Mouse (Mus musculus) urinary bladder, postnatal 14 days (tissue): ENCODE data around the gene Chrdl2.
"Not testable (repeated sequence)": the region's sequence is repeated elsewhere in the genome, so short reads cannot be mapped to it uniquely, and the experiment has no call there.

ENCODE experiments used
- DNase-seq: peaks from one replicate; pipeline ENCODE4 v3.0.0; 2021; ENCODE audit warnings: low spot score

The Chrdl2 gene

GRCm38 (mm10) chr7:100036050-100036449 is 30.1 kb downstream of the Chrdl2 start:
- DNase-seq, result no peak

GRCm38 (mm10) chr7:100036495-100036894 is 30.5 kb downstream of the Chrdl2 start:
- DNase-seq, result no peak

DNA sequence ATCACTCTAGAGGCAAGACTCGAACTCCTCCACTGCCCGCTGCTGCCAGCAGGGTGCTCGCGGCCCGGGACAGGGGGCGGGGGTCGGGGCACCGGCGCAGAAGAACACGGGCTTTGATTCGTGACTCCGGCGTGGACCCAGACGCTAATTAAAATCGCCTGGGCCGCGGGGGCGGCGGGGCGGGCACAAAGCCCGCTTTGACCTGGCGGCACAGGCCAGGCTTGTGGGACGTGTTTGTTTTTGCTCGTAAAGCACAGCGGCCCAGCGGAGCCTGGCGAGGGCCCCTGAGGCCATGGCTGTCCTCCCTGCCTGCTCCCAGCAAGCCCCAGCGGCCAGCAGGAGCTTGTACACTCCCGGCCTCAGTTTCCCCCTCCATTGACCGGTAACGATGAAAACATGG is 36.1 kb downstream of the Chrdl2 start:
- no peak for DNase-seq

- no peak for DNase-seq
Observed at GRCm38 (mm10) chr7:100043096-100043495, 37.1 kb downstream of the Chrdl2 start.

DNA sequence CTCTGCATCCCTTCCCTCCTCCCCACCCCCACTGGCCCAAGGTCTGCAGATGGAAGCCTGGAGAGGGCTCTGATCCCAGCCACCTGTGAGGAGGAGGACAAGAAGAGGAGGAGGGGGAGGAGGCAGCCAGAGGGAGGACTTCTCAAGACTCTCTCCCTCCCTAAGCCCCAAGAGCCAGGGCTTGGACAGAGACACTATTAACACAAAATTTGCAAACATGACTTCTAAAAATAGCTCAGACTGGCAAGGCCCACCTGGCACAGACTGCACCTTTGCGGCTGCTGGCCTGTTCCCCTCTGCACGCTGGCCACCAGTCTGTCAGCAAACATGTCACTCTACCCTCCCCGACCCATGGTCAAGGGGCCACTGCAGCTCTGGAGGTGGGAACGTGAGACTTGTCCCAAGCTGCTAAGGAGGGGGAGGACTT is 37.6 kb downstream of the Chrdl2 start:
- no peak for DNase-seq

GRCm38 (mm10) chr7:100046486-100046885 is 40.5 kb downstream of the Chrdl2 start:
- DNase-seq, result no peak

GRCm38 (mm10) chr7:100051904-100052303 is 45.9 kb downstream of the Chrdl2 start:
- no peak for DNase-seq

DNA sequence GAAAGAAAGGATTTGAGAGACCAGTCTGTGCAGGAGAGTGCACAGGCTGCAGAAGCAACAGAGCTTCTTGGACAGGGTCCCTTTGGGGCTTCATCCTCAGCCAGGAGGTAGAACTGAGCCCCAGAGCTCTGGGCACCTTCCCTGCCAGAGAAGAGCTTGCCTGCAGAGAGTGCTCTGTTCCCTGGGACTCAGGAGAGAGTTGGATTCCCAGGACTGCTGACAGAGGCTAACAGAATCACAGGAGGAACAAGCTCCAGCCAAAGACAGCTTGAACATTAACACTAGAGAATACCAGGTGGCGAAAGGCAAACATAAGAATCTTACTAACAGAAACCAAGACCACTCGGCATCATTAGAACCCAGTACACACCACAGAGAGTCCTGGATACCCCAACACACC is 47.0 kb downstream of the Chrdl2 start:
- DNase-seq, result not testable (repeated sequence)

DNA sequence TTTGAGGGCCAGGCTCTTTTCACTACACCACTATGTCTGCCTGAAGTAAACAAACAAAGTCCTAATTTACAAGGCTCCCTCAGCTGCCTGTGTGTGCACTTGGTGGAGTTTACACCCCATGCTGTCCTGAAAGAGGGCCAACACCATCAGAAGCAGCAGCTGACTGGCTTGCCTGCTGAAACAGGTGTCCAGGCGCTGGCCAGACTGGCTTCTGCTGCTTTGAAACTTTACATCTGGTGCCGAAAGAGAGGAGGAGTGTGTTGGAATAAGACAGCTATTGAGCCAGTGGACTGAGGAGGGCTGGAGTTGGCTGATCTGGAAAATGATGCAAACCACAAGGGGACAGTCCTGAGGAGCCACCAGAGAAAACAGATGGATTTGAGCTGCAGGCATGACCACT is 68.0 kb downstream of the Chrdl2 start:
- DNase-seq, result no peak

GRCm38 (mm10) chr7:100076296-100076695 is 70.3 kb downstream of the Chrdl2 start:
- DNase-seq, result no peak

- DNase-seq, result no peak
Observed at GRCm38 (mm10) chr7:100077071-100077470, 71.1 kb downstream of the Chrdl2 start.

DNA sequence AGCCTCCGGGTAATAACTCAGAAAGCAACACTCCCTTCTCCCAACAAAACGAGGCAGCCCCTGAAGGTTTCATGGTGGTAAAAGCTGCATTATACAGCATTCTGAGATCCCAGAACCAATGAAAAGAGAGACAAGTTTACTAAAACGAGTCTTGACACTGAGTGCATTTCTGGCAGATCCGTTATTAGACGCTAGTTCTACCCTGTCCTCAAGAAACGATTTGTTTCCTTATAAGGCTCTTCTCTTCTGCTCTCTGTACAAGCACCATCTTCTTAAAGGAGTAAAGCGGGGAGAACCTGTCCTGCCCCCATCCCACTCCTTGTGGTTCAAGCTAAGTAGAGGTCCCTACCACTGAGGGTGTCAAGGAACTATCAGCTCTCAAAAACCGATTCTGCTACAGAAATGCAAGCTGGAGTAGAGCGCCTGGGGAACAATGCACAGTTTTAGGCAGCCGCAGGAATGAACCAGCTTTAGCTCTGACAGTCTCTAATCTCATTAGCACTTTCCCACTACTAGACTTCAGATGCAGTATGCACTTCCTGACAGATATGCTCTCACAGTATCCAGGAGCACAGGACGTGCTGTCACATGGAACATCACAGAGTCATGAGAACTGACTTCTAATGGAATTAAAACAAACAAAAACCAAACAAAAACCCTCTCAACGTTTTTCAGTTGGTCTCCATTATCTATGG is 74.3 kb downstream of the Chrdl2 start:
- no peak for DNase-seq

DNA sequence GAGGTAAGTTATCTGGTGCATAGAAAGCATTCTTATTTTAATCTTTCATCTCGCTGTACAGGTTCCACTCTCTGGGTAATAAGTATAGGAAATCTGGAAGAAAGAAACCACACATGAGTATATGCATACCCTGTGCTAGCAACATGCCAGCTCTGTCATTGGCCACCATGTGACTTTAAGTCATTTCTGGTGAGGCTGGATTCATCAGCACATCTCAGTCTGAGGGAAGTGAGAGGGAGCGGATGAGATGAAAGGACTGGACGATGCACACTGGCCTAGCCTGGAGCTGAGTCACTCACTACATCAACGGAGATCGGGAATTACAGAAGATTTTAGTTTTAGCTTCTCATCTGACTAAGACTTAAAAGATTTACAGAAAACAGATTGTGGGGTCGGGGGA is 76.9 kb downstream of the Chrdl2 start:
- DNase-seq, result no peak

DNA sequence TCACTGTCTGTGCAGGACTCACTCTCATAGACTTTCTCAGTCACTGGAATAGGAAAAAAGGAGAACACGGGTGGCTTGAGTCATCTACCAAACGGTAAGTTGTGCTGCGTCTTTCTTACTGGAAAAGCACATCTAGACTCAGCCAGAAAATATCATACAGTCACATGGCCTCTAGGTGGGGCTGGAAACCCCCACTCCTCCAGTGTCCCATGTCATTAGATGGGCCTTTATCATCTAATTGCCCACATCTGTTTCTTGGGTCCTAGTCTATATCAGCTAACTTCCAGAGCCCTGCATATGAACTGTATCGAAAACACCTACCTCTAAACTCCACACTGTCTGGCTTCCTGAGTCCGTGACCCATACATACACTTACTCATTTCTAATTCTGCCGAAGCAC is 77.8 kb downstream of the Chrdl2 start:
- DNase-seq, result no peak
